Mouse (Mus musculus): ENCODE data around the gene Jazf1.

- no peak for TF ChIP-seq CTCF (conservative IDR thresholded peaks at IDR 0.05; ENCODE audit: low read length)
- no peak for TF ChIP-seq POU5F1 (IDR thresholded peaks at IDR 0.05; ENCODE audit: borderline replicate concordance, low read length)
- TF ChIP-seq NANOG (IDR thresholded peaks at IDR 0.05; ENCODE audit: borderline replicate concordance, low read length): no peak
These were observed 303.2 kb downstream of the Jazf1 start for GRCm38 (mm10) chr6:52765206-52765605.
